Mouse (Mus musculus) liver, postnatal 0 days (tissue): Measurements from ENCODE around the gene Muc3.

Source experiments
- CTCF ChIP-seq: sonication (generic); IDR thresholded peaks from 2 replicates; pipeline ENCODE4 v1.5.1; 2016; ENCODE audit warnings: antibody characterized with exemption, low read depth
- EP300 ChIP-seq: IDR thresholded peaks from 2 replicates; pipeline ENCODE4 v1.6.1; 2016; ENCODE audit warnings: antibody characterized with exemption, low read depth, mild to moderate bottlenecking

- TF ChIP-seq CTCF (no peak), EP300 (no peak)
Observed at GRCm38 (mm10) chr5:137193279-137193952, 44.3 kb upstream of the Muc3 start.
